Mouse (Mus musculus): Measurements from ENCODE around the gene Ddx52.

GRCm38 (mm10) chr11:83896430-83897410, 45.1 kb upstream of the Ddx52 start:
- TF ChIP-seq CTCF (IDR thresholded peaks at IDR 0.05; ENCODE audit: borderline replicate concordance, control insufficient read depth, extremely low read depth, insufficient read depth, low read length, poor library complexity), result no peak
- TF ChIP-seq POLR2A (IDR thresholded peaks at IDR 0.05; ENCODE audit: control insufficient read depth, extremely low read depth, insufficient read depth, low read length, poor library complexity), result no peak
